Mouse (Mus musculus) adrenal gland, adult 18-20 months (tissue): Measurements from ENCODE around the gene Cog6. TPM values are rescaled to one million over a fixed set of nuclear protein-coding genes. Genes with fewer than 3 reads are reported as not detected.
"Not testable (repeated sequence)": the region's sequence is repeated elsewhere in the genome, so short reads cannot be mapped to it uniquely, and the experiment has no call there.

Source experiments
- DNase-seq, 2 experiments: peaks; one replicate each; pipeline ENCODE4 v3.0.0; 2021 to 2022; ENCODE audit warnings: low spot score in 2 of 2
- total RNA-seq, 2 experiments: library from RNA; stranded (reverse); gene quantifications; 1 replicate in 1 of 2; 2 replicates in 1 of 2; pipeline ENCODE4 v1.2.3; 2021

Cog6 gene
- total RNA-seq, 2 experiments from 2014 or later = 31.1 to 33.8 TPM

DNA sequence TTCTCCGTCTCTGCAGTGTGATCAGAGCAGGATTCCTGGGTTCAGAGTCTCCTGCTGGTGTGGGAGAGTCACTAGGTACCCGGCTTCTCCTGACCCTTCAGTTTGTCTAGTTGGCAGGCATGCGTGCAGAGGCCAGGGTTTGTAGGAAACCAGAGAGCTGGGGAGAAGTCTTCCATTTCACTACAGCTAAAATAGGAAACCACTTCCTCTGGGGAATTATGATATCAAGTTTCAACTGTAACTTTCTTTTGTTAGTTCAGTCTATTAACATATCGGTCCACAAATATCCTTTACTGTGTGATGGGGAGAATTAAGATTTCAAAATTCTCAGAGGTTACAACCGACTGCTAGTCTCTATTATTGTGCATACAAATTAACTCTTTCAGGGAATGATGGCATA, 19.0 kb upstream of the Cog6 start:
- no peak for DNase-seq

- no peak for DNase-seq
These were observed 16.4 kb upstream of the Cog6 start for GRCm38 (mm10) chr3:53033448-53033847.

DNA sequence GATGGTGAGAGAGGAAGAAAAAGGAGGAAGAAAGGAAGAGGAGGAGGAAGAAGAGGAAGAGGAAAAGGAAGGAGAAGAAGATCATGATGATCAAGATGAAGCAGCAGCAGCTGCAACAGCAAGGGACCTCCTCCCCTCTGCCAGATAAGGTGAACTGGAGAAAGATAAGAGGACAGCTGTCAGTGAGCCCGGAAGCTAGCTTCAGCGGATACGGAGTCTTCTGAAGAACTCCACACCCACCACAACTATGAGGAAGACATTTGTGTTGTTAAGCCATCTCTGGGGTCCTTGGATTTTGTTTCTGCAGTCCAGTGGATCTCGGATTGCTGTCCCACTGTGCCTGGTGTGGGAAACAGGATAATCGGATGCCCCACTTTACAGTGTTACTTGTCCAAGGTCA, 15.4 kb upstream of the Cog6 start:
- no peak for DNase-seq

DNA sequence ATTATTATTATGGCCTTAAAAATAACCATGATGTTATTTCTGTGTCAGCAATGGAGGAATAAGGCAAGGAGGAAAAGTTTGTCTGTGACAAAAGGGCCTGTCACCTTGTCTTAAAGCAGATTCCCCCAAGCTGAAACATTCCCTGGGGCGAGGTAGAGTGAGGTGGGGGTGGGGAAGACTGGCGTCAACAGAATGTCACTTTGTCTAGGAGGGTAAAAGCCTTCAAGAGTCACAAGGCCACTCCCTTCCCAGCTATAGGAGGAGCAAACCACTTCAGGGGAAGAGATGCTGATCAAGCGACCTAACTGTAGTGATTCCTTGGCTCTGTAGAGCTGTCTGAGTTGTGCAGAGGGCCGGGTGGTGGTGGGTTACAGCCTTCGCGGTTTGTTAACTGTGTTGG, 14.5 kb upstream of the Cog6 start:
- DNase-seq = no peak

DNA sequence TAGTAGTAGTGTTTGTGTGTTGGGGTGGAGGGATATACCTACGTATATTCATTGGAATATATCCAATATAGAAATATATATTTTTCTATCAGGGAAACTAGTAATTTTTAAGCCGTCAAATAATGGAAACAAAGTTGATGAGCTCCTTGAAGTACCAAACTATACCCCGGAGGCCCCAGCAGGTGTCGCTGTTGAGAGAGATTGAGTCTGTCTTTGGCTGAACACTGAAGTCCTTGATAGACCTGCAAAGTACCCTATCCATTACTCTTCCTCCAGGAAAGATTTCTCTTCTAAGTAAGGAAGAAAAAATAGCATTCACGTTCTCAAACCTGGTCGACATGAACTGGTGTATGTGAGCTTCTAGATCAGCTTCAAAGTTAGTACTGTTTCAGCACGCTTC, 12.0 kb upstream of the Cog6 start:
- DNase-seq = peak; percentile 68 to 78

DNA sequence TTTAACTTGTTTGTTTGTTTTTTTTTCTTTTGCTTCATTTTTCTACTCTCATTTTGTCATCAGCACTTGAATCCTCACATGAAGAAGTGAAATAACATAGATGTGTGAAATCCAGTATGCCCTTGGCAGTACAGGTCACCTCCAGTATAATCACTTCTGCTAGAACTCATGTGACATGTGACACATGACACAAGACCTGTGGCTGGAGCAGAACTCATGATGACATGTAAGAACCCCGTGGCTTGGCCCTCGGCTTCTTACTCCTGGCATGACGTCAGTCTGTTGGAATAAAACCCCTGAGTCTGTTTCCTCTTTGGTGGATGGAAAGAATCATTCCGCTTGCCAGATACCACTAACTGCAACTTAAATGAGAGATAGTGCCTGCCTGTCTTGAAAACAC, 10.3 kb upstream of the Cog6 start:
- DNase-seq = no peak

DNA sequence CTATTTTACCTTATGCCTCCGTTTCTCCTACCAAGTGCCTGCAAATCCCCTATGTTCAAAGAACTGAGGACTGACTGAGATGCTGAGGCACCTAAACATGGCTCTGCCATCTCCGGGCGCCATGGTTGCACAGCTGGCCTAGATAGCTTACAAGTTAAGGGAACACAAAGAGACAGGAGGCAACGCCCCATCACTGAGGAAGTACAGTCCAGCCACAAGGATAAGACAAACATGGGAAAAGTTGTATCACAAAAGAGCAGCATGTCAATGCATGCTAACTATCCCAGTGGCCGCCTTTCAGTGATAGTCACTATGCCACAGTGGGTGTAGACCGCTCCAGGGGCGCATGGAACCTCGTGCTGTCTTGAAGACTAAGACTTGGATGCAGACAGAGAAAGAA, 9.6 kb downstream of the Cog6 start:
- DNase-seq = no peak

GRCm38 (mm10) chr3:53004406-53005114, 12.5 kb downstream of the Cog6 start:
- no peak for DNase-seq

DNA sequence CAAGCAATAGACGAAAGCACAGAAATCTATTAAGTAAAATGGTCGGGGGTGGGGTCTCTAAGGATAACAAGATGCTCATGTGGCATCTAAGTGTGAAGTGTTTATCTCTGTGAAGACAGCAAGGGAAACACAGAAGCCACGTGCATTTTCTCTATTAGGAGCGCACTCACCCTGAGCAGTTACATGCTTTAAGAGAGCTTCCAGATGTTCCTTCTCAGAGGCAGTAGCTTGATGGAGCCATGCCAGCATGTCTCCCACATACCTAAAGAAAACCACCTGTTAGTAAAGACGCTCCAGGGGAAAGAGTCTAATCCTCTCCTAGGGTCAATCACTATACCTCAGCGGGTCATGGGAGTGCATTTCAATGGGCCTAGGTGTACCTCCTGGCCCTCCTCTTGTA, 15.0 kb downstream of the Cog6 start:
- DNase-seq = no peak

- DNase-seq = no peak
These were observed 17.0 kb downstream of the Cog6 start for GRCm38 (mm10) chr3:52999996-53000395.

- DNase-seq = no peak
These were observed 17.9 kb downstream of the Cog6 start for GRCm38 (mm10) chr3:52999016-52999744.

- DNase-seq = no peak
These were observed 19.7 kb downstream of the Cog6 start for GRCm38 (mm10) chr3:52997381-52997780.

DNA sequence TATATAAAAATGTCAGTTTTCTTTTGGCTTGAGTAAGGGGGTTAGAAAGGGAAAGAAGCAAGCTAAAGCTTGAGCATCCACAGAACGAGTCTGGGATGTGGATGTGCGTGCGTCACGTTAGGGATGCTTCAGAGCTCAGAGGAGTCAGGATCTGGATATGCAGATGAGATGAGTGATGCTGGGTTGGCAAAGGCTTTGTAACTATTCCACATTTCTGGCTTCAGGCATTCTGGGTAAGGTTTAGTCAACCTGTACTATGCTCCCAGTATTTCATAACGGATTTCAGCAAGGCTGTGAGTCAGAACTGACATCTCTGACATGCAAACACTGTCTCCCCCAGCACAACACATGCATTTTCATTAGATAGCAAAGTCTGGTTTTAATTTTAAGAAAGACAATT, 20.4 kb downstream of the Cog6 start:
- DNase-seq = no peak

GRCm38 (mm10) chr3:52994666-52995065, 22.4 kb downstream of the Cog6 start:
- no peak for DNase-seq

GRCm38 (mm10) chr3:52993296-52993695, 23.7 kb downstream of the Cog6 start:
- DNase-seq = no peak

GRCm38 (mm10) chr3:52990041-52990737, 26.8 kb downstream of the Cog6 start:
- no peak for DNase-seq

GRCm38 (mm10) chr3:52985508-52985941, 31.5 kb downstream of the Cog6 start:
- not testable (repeated sequence) for DNase-seq

DNA sequence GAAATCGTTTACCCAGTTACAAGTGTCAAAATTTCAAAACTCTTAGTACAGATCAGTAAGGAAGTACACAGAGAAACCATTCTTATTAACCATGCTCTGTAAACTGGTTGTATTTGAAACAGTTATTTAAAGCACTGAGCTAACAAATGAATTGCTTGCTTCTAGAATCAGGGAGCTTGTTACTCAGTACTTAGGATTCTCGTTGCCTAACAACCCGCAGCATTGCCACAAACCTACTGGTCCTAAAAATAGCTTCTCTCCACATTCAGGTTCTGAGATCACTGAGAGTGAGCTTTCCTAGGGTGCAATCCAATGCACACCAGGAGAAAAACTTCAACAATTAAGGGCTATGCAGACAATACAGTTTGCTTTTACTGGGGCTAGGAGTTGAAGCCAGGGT, 33.3 kb downstream of the Cog6 start:
- DNase-seq = no peak

GRCm38 (mm10) chr3:52982993-52983392, 34.0 kb downstream of the Cog6 start:
- DNase-seq = no peak

DNA sequence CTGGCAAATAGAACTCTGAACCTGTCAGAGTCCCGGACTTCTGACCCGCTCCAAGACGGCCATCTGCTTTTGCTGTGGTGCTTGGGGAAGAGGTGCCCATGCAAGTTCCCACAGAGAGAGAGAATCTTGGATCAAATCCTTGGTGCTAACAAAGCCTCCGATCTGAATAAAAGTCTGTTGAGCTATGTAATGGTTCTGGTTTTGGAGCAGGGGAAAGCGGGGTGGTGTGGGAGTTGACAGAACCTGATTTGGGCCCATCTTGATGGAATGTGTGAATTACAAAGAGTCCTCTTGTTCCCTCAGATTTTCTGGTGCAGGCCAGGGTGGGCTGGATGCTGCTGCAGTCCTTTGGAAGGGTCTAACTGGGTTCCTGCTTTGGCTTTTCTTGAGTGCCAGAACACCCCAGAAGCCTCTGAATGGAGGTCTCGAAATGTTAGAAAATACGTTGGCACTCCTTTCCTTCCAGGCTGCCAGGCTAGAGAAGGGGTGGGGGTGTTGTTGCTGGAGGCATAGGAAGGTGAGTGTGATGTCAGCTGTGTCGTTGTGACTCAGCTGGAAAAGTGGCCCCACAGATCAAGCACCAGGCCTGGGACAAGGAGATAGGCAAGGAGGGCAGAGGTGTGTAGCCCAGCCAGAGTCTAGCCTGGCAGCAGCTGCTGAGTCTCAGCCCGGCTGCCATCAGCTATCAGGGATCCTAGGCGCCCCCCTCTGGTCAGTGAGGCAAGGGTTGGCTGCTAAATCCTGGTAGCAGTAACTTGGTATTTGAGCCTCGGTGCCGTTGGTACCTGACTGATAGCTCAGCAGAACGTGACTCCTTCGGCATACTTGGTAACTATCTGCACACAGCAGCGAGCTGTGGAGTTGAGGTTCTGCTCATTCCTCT, 42.1 kb downstream of the Cog6 start:
- DNase-seq = peak; percentile 64 to 72

- DNase-seq = no peak
These were observed 44.1 kb downstream of the Cog6 start for GRCm38 (mm10) chr3:52972916-52973315.
